Mouse (Mus musculus): ENCODE measurements around the gene Zfp963. TPM values are rescaled to one million over a fixed set of nuclear protein-coding genes. Genes with fewer than 3 reads are reported as not detected.
"Not testable (repeated sequence)": the region's sequence is repeated elsewhere in the genome, so short reads cannot be mapped to it uniquely, and the experiment has no call there.

Gene Zfp963
- total and polyA plus RNA-seq, 2 experiments from 2014 or later = 0.73 to 3.1 TPM

- ATAC-seq (ENCODE audit: insufficient read depth, low read depth) = no peak
- no peak for DNase-seq (ENCODE audit: low spot score)
- Histone ChIP-seq H3K27ac (ENCODE audit: low read depth) (no peak overlapping the region), H3K36me3 (replicated peaks; ENCODE audit: control insufficient read depth, insufficient read depth, low read length) (peaks cover 28% of the 10 kb centered on the region), H3K4me2 (ENCODE audit: low read depth, low read length) (no peak overlapping the region), H3K9ac (replicated peaks; ENCODE audit: low read depth, low read length) (no peak overlapping the region), H3K4me3 (ENCODE audit: low read depth, low read length) (no peak overlapping the region), H3K27me3 (ENCODE audit: control insufficient read depth, insufficient read depth, low read length) (no peaks in the 10 kb centered on the region), H3K4me1 (ENCODE audit: control insufficient read depth, insufficient read depth) (peaks cover 7% of the 10 kb centered on the region; the same call in 1 of the 2 replicates), H3K9me3 (replicated peaks; ENCODE audit: control insufficient read depth, low read length) (no peaks in the 10 kb centered on the region)
- WGBS = 73% methylated on average over 8 of the region's 8 CpGs
- TF ChIP-seq CTCF (IDR thresholded peaks at IDR 0.05; ENCODE audit: low read depth) (no peak), EP300 (IDR thresholded peaks at IDR 0.05; ENCODE audit: low read depth) (no peak)
Measured at GRCm38 (mm10) chr8:69713516-69713915, 36.3 kb downstream of the Zfp963 start.

DNA sequence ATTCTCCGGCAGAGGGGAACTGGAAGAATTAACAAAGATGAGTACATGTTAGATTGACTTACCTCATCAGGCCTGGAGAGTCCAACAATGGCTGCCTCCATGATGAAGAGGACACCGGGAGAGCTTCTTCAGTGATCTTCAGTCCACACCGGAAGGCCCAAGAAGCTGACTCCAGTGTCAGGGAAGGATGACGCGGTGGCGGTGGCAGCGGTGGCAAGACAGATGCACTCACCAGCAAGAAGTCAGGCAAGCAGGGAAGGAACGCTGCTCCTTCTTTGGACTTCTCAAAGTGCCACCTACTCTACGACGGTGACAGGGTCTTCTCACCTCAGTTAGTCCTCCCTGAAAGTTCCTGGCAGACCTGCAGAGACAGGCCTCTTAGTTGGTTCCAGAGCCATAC lies 39.1 kb downstream of the Zfp963 start, which contains the start of gene Zfp869:
Zfp869 (minus strand) TSS at position 101 of the 400 bp plus-strand sequence.
- H3K4me1 ChIP-seq (ENCODE audit: control insufficient read depth, insufficient read depth); H3K4me3 ChIP-seq (ENCODE audit: low read depth, low read length); H3K9ac ChIP-seq (replicated peaks; ENCODE audit: low read depth, low read length); H3K4me2 ChIP-seq (ENCODE audit: low read depth, low read length); H3K27me3 ChIP-seq (ENCODE audit: control insufficient read depth, insufficient read depth, low read length); ATAC-seq (ENCODE audit: insufficient read depth, low read depth); DNase-seq (ENCODE audit: low spot score); H3K27ac ChIP-seq (ENCODE audit: low read depth): not testable (repeated sequence)
- 94% methylated on average over 8 of the region's 10 CpGs for WGBS
- peaks cover 57% of the 10 kb centered on the region for H3K36me3 ChIP-seq (replicated peaks; ENCODE audit: control insufficient read depth, insufficient read depth, low read length)
- 0 out of 2 replicates have a peak, but pooled peaks cover 15% of the 10 kb centered on the region for H3K9me3 ChIP-seq (replicated peaks; ENCODE audit: control insufficient read depth, low read length)

DNA sequence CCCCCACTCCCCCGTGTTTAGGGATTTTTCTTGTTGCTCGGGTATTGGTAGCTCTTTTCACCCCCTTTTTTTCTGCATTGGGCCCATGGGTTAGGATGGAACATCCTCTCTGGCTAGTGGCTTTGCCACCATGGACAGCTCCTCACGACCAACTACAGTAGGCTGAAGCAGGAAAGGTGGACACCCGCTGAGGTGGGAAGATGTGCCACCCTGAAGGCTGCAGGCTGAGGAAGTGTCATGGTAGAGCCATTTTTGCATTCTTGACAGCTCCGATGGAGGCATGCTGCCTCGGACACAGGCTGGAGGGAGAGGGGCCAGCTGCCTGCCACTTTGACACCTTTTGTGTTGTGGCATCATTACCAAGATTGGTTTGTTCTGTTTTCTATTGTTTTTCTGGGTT lies 48.0 kb downstream of the Zfp963 start:
- TF ChIP-seq EP300 (IDR thresholded peaks at IDR 0.05; ENCODE audit: low read depth) (no peak), CTCF (IDR thresholded peaks at IDR 0.05; ENCODE audit: low read depth) (no peak)
- Histone ChIP-seq H3K36me3 (replicated peaks; ENCODE audit: control insufficient read depth, insufficient read depth, low read length) (peaks cover 40% of the 10 kb centered on the region), H3K4me3 (ENCODE audit: low read depth, low read length) (no peak overlapping the region), H3K4me1 (ENCODE audit: control insufficient read depth, insufficient read depth) (no peaks in the 10 kb centered on the region), H3K9ac (replicated peaks; ENCODE audit: low read depth, low read length) (no peak overlapping the region), H3K27ac (ENCODE audit: low read depth) (no peak overlapping the region), H3K9me3 (replicated peaks; ENCODE audit: control insufficient read depth, low read length) (0 out of 2 replicates have a peak, but pooled peaks cover 8% of the 10 kb centered on the region), H3K27me3 (ENCODE audit: control insufficient read depth, insufficient read depth, low read length) (no peaks in the 10 kb centered on the region), H3K4me2 (ENCODE audit: low read depth, low read length) (no peak overlapping the region)
- WGBS = 84% methylated on average over 6 of the region's 6 CpGs
- ATAC-seq (ENCODE audit: insufficient read depth, low read depth) (no peak), DNase-seq (ENCODE audit: low spot score) (no peak)

Other genes with a start within 250 kb of the Zfp963 start
- 0.58 TPM in 1 of 2 replicates, not detected in the other for gene Gm7697, start 227.0 kb downstream of the Zfp963 start, total RNA-seq (2014; rRNA removed; ENCODE audit: low replicate concordance)
- gene Gm7697, start 227.0 kb downstream of the Zfp963 start, polyA plus RNA-seq (2015; fragmentation: Nextera tagmentation; extraction: Ambion mirVana) = not detected in 2 replicates
- gene Zfp868, start 124.4 kb downstream of the Zfp963 start, total RNA-seq (2014; rRNA removed; ENCODE audit: low replicate concordance) = 5.0 and 19.6 TPM in 2 replicates
- gene Zfp868, start 124.4 kb downstream of the Zfp963 start, polyA plus RNA-seq (2015; fragmentation: Nextera tagmentation; extraction: Ambion mirVana) = 9.9 and 10.1 TPM in 2 replicates
- 0.27 and 3.7 TPM in 2 replicates for gene Zfp964, start 95.5 kb downstream of the Zfp963 start, total RNA-seq (2014; rRNA removed; ENCODE audit: low replicate concordance)
- gene Zfp964, start 95.5 kb downstream of the Zfp963 start, polyA plus RNA-seq (2015; fragmentation: Nextera tagmentation; extraction: Ambion mirVana) = 0.72 and 0.78 TPM in 2 replicates
- 5.6 and 16.8 TPM in 2 replicates for gene Zfp869, start 39.2 kb downstream of the Zfp963 start, total RNA-seq (2014; rRNA removed; ENCODE audit: low replicate concordance)
- 11.4 and 12.7 TPM in 2 replicates for gene Zfp869, start 39.2 kb downstream of the Zfp963 start, polyA plus RNA-seq (2015; fragmentation: Nextera tagmentation; extraction: Ambion mirVana)
- gene Gm20422, start 24.9 kb upstream of the Zfp963 start, total RNA-seq (2014; rRNA removed; ENCODE audit: low replicate concordance) = 2.5 TPM in 1 of 2 replicates, not detected in the other
- gene Gm20422, start 24.9 kb upstream of the Zfp963 start, polyA plus RNA-seq (2015; fragmentation: Nextera tagmentation; extraction: Ambion mirVana) = 1.6 and 2.5 TPM in 2 replicates
- gene Atp13a1, start 41.2 kb upstream of the Zfp963 start, total RNA-seq (2014; rRNA removed; ENCODE audit: low replicate concordance) = 42.4 and 44.0 TPM in 2 replicates
- gene Atp13a1, start 41.2 kb upstream of the Zfp963 start, polyA plus RNA-seq (2015; fragmentation: Nextera tagmentation; extraction: Ambion mirVana) = 13.1 and 13.5 TPM in 2 replicates
- gene Zfp866, start 41.2 kb upstream of the Zfp963 start, total RNA-seq (2014; rRNA removed; ENCODE audit: low replicate concordance) = 14.1 and 20.5 TPM in 2 replicates
- 8.0 and 9.2 TPM in 2 replicates for gene Zfp866, start 41.2 kb upstream of the Zfp963 start, polyA plus RNA-seq (2015; fragmentation: Nextera tagmentation; extraction: Ambion mirVana)
- 14.3 and 21.6 TPM in 2 replicates for gene Gmip, start 58.7 kb upstream of the Zfp963 start, total RNA-seq (2014; rRNA removed; ENCODE audit: low replicate concordance)
- gene Gmip, start 58.7 kb upstream of the Zfp963 start, polyA plus RNA-seq (2015; fragmentation: Nextera tagmentation; extraction: Ambion mirVana) = 3.2 and 3.9 TPM in 2 replicates
- 0.50 and 1.6 TPM in 2 replicates for gene Lpar2, start 72.5 kb upstream of the Zfp963 start, total RNA-seq (2014; rRNA removed; ENCODE audit: low replicate concordance)
- gene Lpar2, start 72.5 kb upstream of the Zfp963 start, polyA plus RNA-seq (2015; fragmentation: Nextera tagmentation; extraction: Ambion mirVana) = 0.03 and 0.10 TPM in 2 replicates
- 2.2 TPM in 1 of 2 replicates, not detected in the other for gene Pbx4, start 82.5 kb upstream of the Zfp963 start, total RNA-seq (2014; rRNA removed; ENCODE audit: low replicate concordance)
- gene Pbx4, start 82.5 kb upstream of the Zfp963 start, polyA plus RNA-seq (2015; fragmentation: Nextera tagmentation; extraction: Ambion mirVana) = 1.5 and 1.9 TPM in 2 replicates
- 0.23 and 0.43 TPM in 2 replicates for gene Cilp2, start 137.7 kb upstream of the Zfp963 start, total RNA-seq (2014; rRNA removed; ENCODE audit: low replicate concordance)
- gene Cilp2, start 137.7 kb upstream of the Zfp963 start, polyA plus RNA-seq (2015; fragmentation: Nextera tagmentation; extraction: Ambion mirVana) = 0.36 and 0.49 TPM in 2 replicates
- 0.11 TPM in 1 of 2 replicates, not detected in the other for gene Tssk6, start 152.2 kb upstream of the Zfp963 start, total RNA-seq (2014; rRNA removed; ENCODE audit: low replicate concordance)
- 1.1 and 1.2 TPM in 2 replicates for gene Tssk6, start 152.2 kb upstream of the Zfp963 start, polyA plus RNA-seq (2015; fragmentation: Nextera tagmentation; extraction: Ambion mirVana)
- gene Ndufa13, start 152.6 kb upstream of the Zfp963 start, total RNA-seq (2014; rRNA removed; ENCODE audit: low replicate concordance) = 223 and 232 TPM in 2 replicates
- gene Ndufa13, start 152.6 kb upstream of the Zfp963 start, polyA plus RNA-seq (2015; fragmentation: Nextera tagmentation; extraction: Ambion mirVana) = 666 and 702 TPM in 2 replicates
- 1.2 and 22.3 TPM in 2 replicates for gene Yjefn3, start 152.7 kb upstream of the Zfp963 start, total RNA-seq (2014; rRNA removed; ENCODE audit: low replicate concordance)
- 12.9 and 13.9 TPM in 2 replicates for gene Yjefn3, start 152.7 kb upstream of the Zfp963 start, polyA plus RNA-seq (2015; fragmentation: Nextera tagmentation; extraction: Ambion mirVana)
- gene Gatad2a, start 246.4 kb upstream of the Zfp963 start, total RNA-seq (2014; rRNA removed; ENCODE audit: low replicate concordance) = 26.9 and 58.8 TPM in 2 replicates
- 17.0 and 18.9 TPM in 2 replicates for gene Gatad2a, start 246.4 kb upstream of the Zfp963 start, polyA plus RNA-seq (2015; fragmentation: Nextera tagmentation; extraction: Ambion mirVana)

Measured in heart, postnatal 0 days (tissue).